Comparison of ENCODE assay signal across 8 mouse cellular contexts in genomic region chr10:80166136-80166535, GRCm38 (mm10). TPM values are rescaled to one million over a fixed set of nuclear protein-coding genes. Genes with fewer than 3 reads are reported as not detected.
DNase-seq lines count a peak whose midpoint lies in the region; ATAC-seq and TF ChIP-seq lines count a peak whose summit lies in the region.
"Not testable (repeated sequence)": the region's sequence is repeated elsewhere in the genome, so short reads cannot be mapped to it uniquely, and the experiment has no call there.

No protein-coding gene starts in this region.

- 88% methylated on average over 4 of the region's 4 CpGs for WGBS in cerebellum, adult 2 months
- 87% methylated on average over 4 of the region's 4 CpGs for WGBS in forebrain, embryonic 12.5 days
- WGBS in heart, embryonic 14.5 days, result 73% methylated on average over 4 of the region's 4 CpGs
- 86% methylated on average over 4 of the region's 4 CpGs for WGBS in hindbrain, postnatal 0 days
- whole genome bisulfite sequencing in limb, embryonic 10.5 days, result 81% methylated on average over 4 of the region's 4 CpGs
- WGBS in lung, embryonic 15.5 days, result 85% methylated on average over 4 of the region's 4 CpGs
- WGBS in midbrain, postnatal 0 days, result 87% methylated on average over 4 of the region's 4 CpGs
- 84% methylated on average over 4 of the region's 4 CpGs for WGBS in stomach, embryonic 16.5 days

- H3K9ac ChIP-seq in forebrain, embryonic 12.5 days, result peak overlapping the region; percentile 25; the same call in 1 of the 2 replicates
- peak overlapping the region; percentile 67 for H3K9ac ChIP-seq in heart, embryonic 14.5 days (ENCODE audit: low read length)
- H3K9ac ChIP-seq in hindbrain, postnatal 0 days (replicated peaks; ENCODE audit: low read length), result not testable (repeated sequence)
- H3K9ac ChIP-seq in lung, embryonic 15.5 days, result peak overlapping the region; percentile 8; the same call in 1 of the 2 replicates
- peak overlapping the region; percentile 36; the same call in 1 of the 2 replicates for H3K9ac ChIP-seq in midbrain, postnatal 0 days (replicated peaks; ENCODE audit: low read length, poor library complexity, severe bottlenecking)
- H3K9ac ChIP-seq in stomach, embryonic 16.5 days (ENCODE audit: low read length), result peak overlapping the region; percentile 63; the same call in 1 of the 2 replicates

- DNase-seq in cerebellum, adult 2 months; hindbrain, postnatal 0 days (ENCODE audit: low spot score); limb, embryonic 10.5 days (ENCODE audit: low spot score); midbrain, postnatal 0 days (ENCODE audit: low spot score): not testable (repeated sequence)

- not testable (repeated sequence) for TF ChIP-seq CTCF in cerebellum, adult 2 months (IDR thresholded peaks at IDR 0.05; ENCODE audit: borderline replicate concordance, insufficient read depth, low read depth, low read length); hindbrain, postnatal 0 days (IDR thresholded peaks at IDR 0.05; ENCODE audit: low read depth); midbrain, postnatal 0 days (IDR thresholded peaks at IDR 0.05)

- peak overlapping the region; percentile 74 for H3K4me2 ChIP-seq in forebrain, embryonic 12.5 days
- H3K4me2 ChIP-seq in heart, embryonic 14.5 days (ENCODE audit: low read length), result peak overlapping the region; percentile 98
- peak overlapping the region; percentile 73 for H3K4me2 ChIP-seq in hindbrain, postnatal 0 days (ENCODE audit: low read depth, low read length)
- H3K4me2 ChIP-seq in lung, embryonic 15.5 days, result peak overlapping the region; percentile 92; the same call in 1 of the 2 replicates
- peak overlapping the region; percentile 96 for H3K4me2 ChIP-seq in midbrain, postnatal 0 days (ENCODE audit: low read depth, low read length, poor library complexity, severe bottlenecking)
- H3K4me2 ChIP-seq in stomach, embryonic 16.5 days (ENCODE audit: low read depth, low read length), result peak overlapping the region; percentile 86; the same call in 1 of the 2 replicates

- not testable (repeated sequence) for H3K9me3 ChIP-seq in forebrain, embryonic 12.5 days; heart, embryonic 14.5 days (ENCODE audit: control insufficient read depth, low read length); hindbrain, postnatal 0 days (ENCODE audit: low read length); limb, embryonic 10.5 days (replicated peaks); lung, embryonic 15.5 days; midbrain, postnatal 0 days (ENCODE audit: low read length); stomach, embryonic 16.5 days (replicated peaks; ENCODE audit: control insufficient read depth, low read length)

- ATAC-seq in forebrain, embryonic 12.5 days (ENCODE audit: low FRiP score); heart, embryonic 14.5 days (ENCODE audit: insufficient number of reproducible peaks, insufficient read depth, low FRiP score, low read depth); hindbrain, postnatal 0 days; lung, embryonic 15.5 days (ENCODE audit: borderline replicate concordance, extremely low read depth, low FRiP score, low TSS enrichment); midbrain, postnatal 0 days (ENCODE audit: low FRiP score); stomach, embryonic 16.5 days (ENCODE audit: insufficient read depth, low FRiP score): not testable (repeated sequence)

- peak overlapping the region; percentile 10 for H3K27ac ChIP-seq in cerebellum, adult 2 months (ENCODE audit: insufficient read depth, low read length)
- peak overlapping the region; percentile 75 for H3K27ac ChIP-seq in forebrain, embryonic 12.5 days
- peak overlapping the region; percentile 80 to 100 for H3K27ac ChIP-seq in heart, embryonic 14.5 days (replicated peaks in 1 of 2; ENCODE audit: control insufficient read depth in 1 of 2, insufficient read depth in 1 of 2, low read depth in 2 of 2, low read length in 2 of 2)
- peak overlapping the region; percentile 74 for H3K27ac ChIP-seq in hindbrain, postnatal 0 days
- H3K27ac ChIP-seq in limb, embryonic 10.5 days, result peak overlapping the region; percentile 61
- peak overlapping the region; percentile 18 for H3K27ac ChIP-seq in lung, embryonic 15.5 days
- H3K27ac ChIP-seq in midbrain, postnatal 0 days (ENCODE audit: low read depth, low read length), result peak overlapping the region; percentile 82
- peak overlapping the region; percentile 81 for H3K27ac ChIP-seq in stomach, embryonic 16.5 days (ENCODE audit: low read length)

- peaks cover 15% of the 10 kb centered on the region for H3K4me1 ChIP-seq in cerebellum, adult 2 months (ENCODE audit: control insufficient read depth, insufficient read depth, low read length)
- peaks cover 64% of the 10 kb centered on the region for H3K4me1 ChIP-seq in forebrain, embryonic 12.5 days
- peaks cover 36 to 70% of the 10 kb centered on the region in 2 experiments for H3K4me1 ChIP-seq in heart, embryonic 14.5 days (ENCODE audit: control insufficient read depth in 2 of 2, insufficient read depth in 2 of 2, low read length in 2 of 2)
- peaks cover 19% of the 10 kb centered on the region for H3K4me1 ChIP-seq in hindbrain, postnatal 0 days (ENCODE audit: insufficient read depth, low read length)
- peaks cover 74% of the 10 kb centered on the region for H3K4me1 ChIP-seq in limb, embryonic 10.5 days
- H3K4me1 ChIP-seq in lung, embryonic 15.5 days, result peaks cover 71% of the 10 kb centered on the region
- H3K4me1 ChIP-seq in midbrain, postnatal 0 days (ENCODE audit: insufficient read depth, low read length), result not testable (repeated sequence)
- H3K4me1 ChIP-seq in stomach, embryonic 16.5 days (ENCODE audit: control insufficient read depth, insufficient read depth, low read length), result peaks cover 60% of the 10 kb centered on the region

- TF ChIP-seq POLR2A in cerebellum, adult 2 months (IDR thresholded peaks at IDR 0.05; ENCODE audit: borderline replicate concordance, insufficient read depth, low read length), result not testable (repeated sequence)

- H3K36me3 ChIP-seq in forebrain, embryonic 12.5 days (replicated peaks), result peaks cover 15% of the 10 kb centered on the region
- peaks cover 20% of the 10 kb centered on the region for H3K36me3 ChIP-seq in heart, embryonic 14.5 days (ENCODE audit: control insufficient read depth, insufficient read depth, low read length)
- H3K36me3 ChIP-seq in hindbrain, postnatal 0 days (ENCODE audit: insufficient read depth, low read length), result peaks cover 11% of the 10 kb centered on the region; the same call in 1 of the 2 replicates
- H3K36me3 ChIP-seq in limb, embryonic 10.5 days, result peaks cover 21% of the 10 kb centered on the region
- H3K36me3 ChIP-seq in lung, embryonic 15.5 days, result peaks cover 15% of the 10 kb centered on the region
- peaks cover 11% of the 10 kb centered on the region for H3K36me3 ChIP-seq in midbrain, postnatal 0 days (ENCODE audit: insufficient read depth, low read length)
- H3K36me3 ChIP-seq in stomach, embryonic 16.5 days (ENCODE audit: control insufficient read depth, insufficient read depth, low read length), result not testable (repeated sequence)

- H3K4me3 ChIP-seq in cerebellum, adult 2 months (replicated peaks; ENCODE audit: insufficient read depth, low read depth, low read length); forebrain, embryonic 12.5 days (replicated peaks); hindbrain, postnatal 0 days (ENCODE audit: low read length); lung, embryonic 15.5 days: not testable (repeated sequence)
- H3K4me3 ChIP-seq in heart, embryonic 14.5 days (ENCODE audit: control insufficient read depth in 1 of 2, insufficient read depth in 1 of 2, low read depth in 1 of 2, low read length in 2 of 2), result peak overlapping the region in 1 of 2 experiments; percentile 48; a peak in 1 of 4 replicates
- H3K4me3 ChIP-seq in limb, embryonic 10.5 days, result peak overlapping the region; percentile 48; the same call in 1 of the 2 replicates
- H3K4me3 ChIP-seq in midbrain, postnatal 0 days (ENCODE audit: low read depth, low read length), result peak overlapping the region; percentile 50; the same call in 1 of the 2 replicates
- H3K4me3 ChIP-seq in stomach, embryonic 16.5 days (replicated peaks; ENCODE audit: low read length), result peak overlapping the region; percentile 5; the same call in 1 of the 2 replicates

- not testable (repeated sequence) for H3K27me3 ChIP-seq in cerebellum, adult 2 months (ENCODE audit: control insufficient read depth, insufficient read depth, low read length); heart, embryonic 14.5 days (ENCODE audit: control insufficient read depth, insufficient read depth, low read length); hindbrain, postnatal 0 days (ENCODE audit: insufficient read depth, low read length); limb, embryonic 10.5 days (ENCODE audit: low read depth, poor library complexity, severe bottlenecking); lung, embryonic 15.5 days; midbrain, postnatal 0 days (ENCODE audit: insufficient read depth, low read length); stomach, embryonic 16.5 days (ENCODE audit: control insufficient read depth, insufficient read depth, low read length)
- peaks cover 17% of the 10 kb centered on the region for H3K27me3 ChIP-seq in forebrain, embryonic 12.5 days

RNA-seq across cellular contexts. Expression of gene Cirbp, which starts 0.4 kb away (rescaled TPM):
- 240 and 261 TPM in 2 replicates for polyA plus RNA-seq in cerebellum, adult 2 months (2012; rRNA removed)
- 224 and 240 TPM in 2 replicates for polyA plus RNA-seq in forebrain, embryonic 12.5 days (2016; fragmentation: Nextera tagmentation; extraction: Ambion mirVana)
- polyA plus RNA-seq in heart, embryonic 14.5 days (2014; fragmentation: Nextera tagmentation; extraction: Ambion mirVana), result 79.4 and 80.7 TPM in 2 replicates
- total RNA-seq in hindbrain, postnatal 0 days (2014; rRNA removed), result 257 and 261 TPM in 2 replicates
- 730 and 732 TPM in 2 replicates for polyA plus RNA-seq in hindbrain, postnatal 0 days (2015; fragmentation: Nextera tagmentation; extraction: Ambion mirVana)
- polyA plus RNA-seq in limb, embryonic 10.5 days (2016; fragmentation: Nextera tagmentation; extraction: Ambion mirVana), result 90.7 and 129 TPM in 2 replicates
- 94.6 and 95.1 TPM in 2 replicates for polyA plus RNA-seq in lung, embryonic 15.5 days (2015; fragmentation: Nextera tagmentation; extraction: Ambion mirVana)
- total RNA-seq in midbrain, postnatal 0 days (2014; rRNA removed), result 315 and 337 TPM in 2 replicates
- polyA plus RNA-seq in midbrain, postnatal 0 days (2015; fragmentation: Nextera tagmentation; extraction: Ambion mirVana), result 760 and 829 TPM in 2 replicates
- 69.8 and 80.8 TPM in 2 replicates for polyA plus RNA-seq in stomach, embryonic 16.5 days (2015; fragmentation: Nextera tagmentation; extraction: Ambion mirVana)

RNA-seq across cellular contexts. Expression of gene 1600002K03Rik, which starts 6.6 kb away (rescaled TPM):
- 16.4 and 18.0 TPM in 2 replicates for polyA plus RNA-seq in cerebellum, adult 2 months (2012; rRNA removed)
- polyA plus RNA-seq in forebrain, embryonic 12.5 days (2016; fragmentation: Nextera tagmentation; extraction: Ambion mirVana), result 11.1 and 11.6 TPM in 2 replicates
- polyA plus RNA-seq in heart, embryonic 14.5 days (2014; fragmentation: Nextera tagmentation; extraction: Ambion mirVana), result 7.7 and 11.1 TPM in 2 replicates
- total RNA-seq in hindbrain, postnatal 0 days (2014; rRNA removed), result 2.6 and 3.2 TPM in 2 replicates
- polyA plus RNA-seq in hindbrain, postnatal 0 days (2015; fragmentation: Nextera tagmentation; extraction: Ambion mirVana), result 4.3 and 4.4 TPM in 2 replicates
- 8.7 and 13.1 TPM in 2 replicates for polyA plus RNA-seq in limb, embryonic 10.5 days (2016; fragmentation: Nextera tagmentation; extraction: Ambion mirVana)
- 11.6 and 14.7 TPM in 2 replicates for polyA plus RNA-seq in lung, embryonic 15.5 days (2015; fragmentation: Nextera tagmentation; extraction: Ambion mirVana)
- total RNA-seq in midbrain, postnatal 0 days (2014; rRNA removed), result 2.3 and 2.8 TPM in 2 replicates
- polyA plus RNA-seq in midbrain, postnatal 0 days (2015; fragmentation: Nextera tagmentation; extraction: Ambion mirVana), result 4.1 and 5.3 TPM in 2 replicates
- polyA plus RNA-seq in stomach, embryonic 16.5 days (2015; fragmentation: Nextera tagmentation; extraction: Ambion mirVana), result 16.4 and 16.6 TPM in 2 replicates

RNA-seq across cellular contexts. Expression of gene Efna2, which starts 13.1 kb away (rescaled TPM):
- 10.2 and 10.7 TPM in 2 replicates for polyA plus RNA-seq in cerebellum, adult 2 months (2012; rRNA removed)
- 36.4 and 48.9 TPM in 2 replicates for polyA plus RNA-seq in forebrain, embryonic 12.5 days (2016; fragmentation: Nextera tagmentation; extraction: Ambion mirVana)
- 8.4 and 10.1 TPM in 2 replicates for polyA plus RNA-seq in heart, embryonic 14.5 days (2014; fragmentation: Nextera tagmentation; extraction: Ambion mirVana)
- total RNA-seq in hindbrain, postnatal 0 days (2014; rRNA removed), result 24.0 and 32.8 TPM in 2 replicates
- 23.2 and 23.8 TPM in 2 replicates for polyA plus RNA-seq in hindbrain, postnatal 0 days (2015; fragmentation: Nextera tagmentation; extraction: Ambion mirVana)
- polyA plus RNA-seq in limb, embryonic 10.5 days (2016; fragmentation: Nextera tagmentation; extraction: Ambion mirVana), result 63.1 and 66.8 TPM in 2 replicates
- 16.0 and 17.3 TPM in 2 replicates for polyA plus RNA-seq in lung, embryonic 15.5 days (2015; fragmentation: Nextera tagmentation; extraction: Ambion mirVana)
- 45.1 and 51.1 TPM in 2 replicates for total RNA-seq in midbrain, postnatal 0 days (2014; rRNA removed)
- 52.1 and 58.4 TPM in 2 replicates for polyA plus RNA-seq in midbrain, postnatal 0 days (2015; fragmentation: Nextera tagmentation; extraction: Ambion mirVana)
- 9.3 and 10.5 TPM in 2 replicates for polyA plus RNA-seq in stomach, embryonic 16.5 days (2015; fragmentation: Nextera tagmentation; extraction: Ambion mirVana)

RNA-seq across cellular contexts. Expression of gene Midn, which starts 18.1 kb away (rescaled TPM):
- polyA plus RNA-seq in cerebellum, adult 2 months (2012; rRNA removed), result 26.1 and 26.5 TPM in 2 replicates
- polyA plus RNA-seq in forebrain, embryonic 12.5 days (2016; fragmentation: Nextera tagmentation; extraction: Ambion mirVana), result 45.0 and 50.3 TPM in 2 replicates
- polyA plus RNA-seq in heart, embryonic 14.5 days (2014; fragmentation: Nextera tagmentation; extraction: Ambion mirVana), result 21.2 and 25.8 TPM in 2 replicates
- 146 and 172 TPM in 2 replicates for total RNA-seq in hindbrain, postnatal 0 days (2014; rRNA removed)
- polyA plus RNA-seq in hindbrain, postnatal 0 days (2015; fragmentation: Nextera tagmentation; extraction: Ambion mirVana), result 14.7 and 15.8 TPM in 2 replicates
- 26.2 and 27.1 TPM in 2 replicates for polyA plus RNA-seq in limb, embryonic 10.5 days (2016; fragmentation: Nextera tagmentation; extraction: Ambion mirVana)
- polyA plus RNA-seq in lung, embryonic 15.5 days (2015; fragmentation: Nextera tagmentation; extraction: Ambion mirVana), result 17.5 and 18.6 TPM in 2 replicates
- total RNA-seq in midbrain, postnatal 0 days (2014; rRNA removed), result 114 and 143 TPM in 2 replicates
- 16.3 and 17.2 TPM in 2 replicates for polyA plus RNA-seq in midbrain, postnatal 0 days (2015; fragmentation: Nextera tagmentation; extraction: Ambion mirVana)
- polyA plus RNA-seq in stomach, embryonic 16.5 days (2015; fragmentation: Nextera tagmentation; extraction: Ambion mirVana), result 7.8 and 9.8 TPM in 2 replicates

RNA-seq across cellular contexts. Expression of gene Cbarp, which starts 25.5 kb away (rescaled TPM):
- 147 and 151 TPM in 2 replicates for polyA plus RNA-seq in cerebellum, adult 2 months (2012; rRNA removed)
- polyA plus RNA-seq in forebrain, embryonic 12.5 days (2016; fragmentation: Nextera tagmentation; extraction: Ambion mirVana), result 13.2 and 13.8 TPM in 2 replicates
- polyA plus RNA-seq in heart, embryonic 14.5 days (2014; fragmentation: Nextera tagmentation; extraction: Ambion mirVana), result 1.6 and 2.6 TPM in 2 replicates
- total RNA-seq in hindbrain, postnatal 0 days (2014; rRNA removed), result 270 and 288 TPM in 2 replicates
- polyA plus RNA-seq in hindbrain, postnatal 0 days (2015; fragmentation: Nextera tagmentation; extraction: Ambion mirVana), result 95.5 and 106 TPM in 2 replicates
- polyA plus RNA-seq in limb, embryonic 10.5 days (2016; fragmentation: Nextera tagmentation; extraction: Ambion mirVana), result 3.3 and 4.7 TPM in 2 replicates
- 3.9 and 5.0 TPM in 2 replicates for polyA plus RNA-seq in lung, embryonic 15.5 days (2015; fragmentation: Nextera tagmentation; extraction: Ambion mirVana)
- total RNA-seq in midbrain, postnatal 0 days (2014; rRNA removed), result 273 and 276 TPM in 2 replicates
- polyA plus RNA-seq in midbrain, postnatal 0 days (2015; fragmentation: Nextera tagmentation; extraction: Ambion mirVana), result 120 and 121 TPM in 2 replicates
- polyA plus RNA-seq in stomach, embryonic 16.5 days (2015; fragmentation: Nextera tagmentation; extraction: Ambion mirVana), result 3.1 and 3.9 TPM in 2 replicates

Comparison
In these comparisons a context has a peak if more than half of its experiments do, and no peak if none do; other contexts are left out.
1. H3K27ac ChIP-seq: peak in every context shown above with its lines; median percentile 90 in heart, embryonic 14.5 days; 82 in midbrain, postnatal 0 days; 81 in stomach, embryonic 16.5 days; 75 in forebrain, embryonic 12.5 days; 74 in hindbrain, postnatal 0 days; 61 in limb, embryonic 10.5 days; 18 in lung, embryonic 15.5 days; 10 in cerebellum, adult 2 months.